Mouse (Mus musculus) brain, embryonic 14.5 days (tissue): ENCODE results near the gene Rbms1. TPM values are rescaled to one million over a fixed set of nuclear protein-coding genes. Genes with fewer than 3 reads are reported as not detected.

Experiments used
- DNase-seq: peaks from one replicate; pipeline ENCODE4 v3.0.0-alpha.2; 2011; ENCODE audit warnings: low read depth
- CTCF ChIP-seq: fragments of 200-500 bp; IDR thresholded peaks from 2 replicates; pipeline ENCODE4 v1.5.1; 2012; ENCODE audit warnings: inconsistent platforms, mild to moderate bottlenecking, moderate library complexity, borderline replicate concordance; ENCODE audit not compliant: insufficient read depth, insufficient read length; ENCODE audit errors: extremely low read depth
- POLR2A ChIP-seq: fragments of 200-500 bp; IDR thresholded peaks from 2 replicates; pipeline ENCODE4 v1.6.1; 2012; ENCODE audit warnings: mild to moderate bottlenecking, inconsistent platforms, borderline replicate concordance; ENCODE audit not compliant: poor library complexity, insufficient read depth, insufficient read length, severe bottlenecking; ENCODE audit errors: extremely low read depth
- polyA plus RNA-seq: library from polyadenylated mRNA; depleted of rRNA; stranded (reverse); fragments of >200 nt; gene quantifications from 2 replicates; pipeline ENCODE4 v1.2.3, GENCODE M21; 2012

Rbms1 gene
- polyA plus RNA-seq, 1 experiment = 45.5 TPM

- TF ChIP-seq CTCF (no peak), POLR2A (no peak)
- DNase-seq = no peak
Measured at GRCm38 (mm10) chr2:60751274-60751673, 211.7 kb downstream of the Rbms1 start.

- no peak for TF ChIP-seq CTCF
- no peak for TF ChIP-seq POLR2A
Measured at GRCm38 (mm10) chr2:60750591-60750990, 212.4 kb downstream of the Rbms1 start.

GRCm38 (mm10) chr2:60748585-60748984 lies 214.4 kb downstream of the Rbms1 start:
- no peak for TF ChIP-seq CTCF
- no peak for TF ChIP-seq POLR2A
- DNase-seq = no peak

More at GRCm38 (mm10) chr2:60750591-60750990, 212.4 kb downstream of the Rbms1 start:
- no peak for DNase-seq

DNA sequence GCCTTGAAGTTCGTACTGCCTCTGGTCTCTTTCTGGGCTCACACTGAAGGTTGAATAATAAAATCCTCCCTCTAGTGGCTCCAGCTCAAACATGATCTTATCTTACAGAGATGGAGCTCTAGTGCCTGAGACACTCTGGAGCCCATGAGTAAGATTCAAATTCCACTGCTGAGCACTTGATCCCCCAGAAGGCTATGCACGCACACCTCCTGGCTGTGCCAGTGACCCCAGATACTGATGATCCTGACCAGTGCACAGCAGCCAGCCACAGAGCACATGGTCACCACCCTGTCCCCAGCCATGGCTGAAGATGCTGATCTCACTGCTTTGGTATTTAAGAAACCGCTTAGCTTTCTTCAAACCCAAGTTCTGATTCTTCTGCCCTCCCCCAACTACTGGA lies 215.4 kb downstream of the Rbms1 start:
- TF ChIP-seq CTCF (no peak), POLR2A (no peak)
- DNase-seq = no peak

DNA sequence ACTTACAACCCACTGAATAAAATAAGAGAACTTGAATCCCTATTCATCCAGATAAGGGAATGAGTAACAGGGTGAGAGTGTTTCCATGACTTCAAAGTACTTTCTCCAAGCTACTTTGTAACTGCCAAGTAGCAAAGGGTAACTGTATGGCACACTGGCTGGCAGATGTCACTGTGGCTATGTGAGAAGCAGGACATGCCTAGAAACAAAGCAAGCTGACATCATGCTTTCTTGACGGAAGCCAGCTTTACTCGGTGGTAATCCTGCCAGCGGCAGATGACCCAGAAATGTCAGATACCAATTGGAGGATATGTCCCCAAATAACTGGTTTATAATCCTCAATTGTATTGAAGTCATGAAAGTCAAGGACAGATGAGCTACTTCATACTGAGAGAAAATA lies 218.3 kb downstream of the Rbms1 start:
- DNase-seq = peak; percentile 26
- no peak for TF ChIP-seq POLR2A
- no peak for TF ChIP-seq CTCF

- DNase-seq = no peak
- TF ChIP-seq POLR2A (no peak), CTCF (no peak)
Measured at GRCm38 (mm10) chr2:60739389-60740137, 223.4 kb downstream of the Rbms1 start.

DNA sequence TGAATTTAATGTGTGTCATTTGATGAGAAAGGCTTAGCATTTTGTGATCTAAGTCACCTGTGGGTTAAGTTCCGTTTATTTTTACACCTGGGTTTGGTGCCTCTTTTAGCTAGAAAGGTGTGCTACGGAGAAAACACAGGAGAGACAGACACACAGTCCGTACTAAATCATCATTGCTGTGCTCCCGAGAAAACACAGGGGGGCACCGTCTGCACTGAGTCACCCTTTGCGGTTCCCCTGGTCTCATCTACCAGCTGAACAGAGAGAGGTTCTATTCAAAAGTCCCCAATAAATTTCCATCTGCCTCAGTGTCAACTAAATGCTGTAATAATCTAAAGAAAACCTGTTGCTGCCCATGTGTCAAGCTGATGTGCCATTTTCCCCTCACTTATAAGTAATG lies 232.1 kb downstream of the Rbms1 start:
- DNase-seq = no peak
- TF ChIP-seq CTCF (peak; percentile 34; the same call in 1 of the 2 replicates), POLR2A (no peak)

GRCm38 (mm10) chr2:60730024-60730423 lies 233.0 kb downstream of the Rbms1 start:
- no peak for TF ChIP-seq CTCF
- no peak for TF ChIP-seq POLR2A

DNA sequence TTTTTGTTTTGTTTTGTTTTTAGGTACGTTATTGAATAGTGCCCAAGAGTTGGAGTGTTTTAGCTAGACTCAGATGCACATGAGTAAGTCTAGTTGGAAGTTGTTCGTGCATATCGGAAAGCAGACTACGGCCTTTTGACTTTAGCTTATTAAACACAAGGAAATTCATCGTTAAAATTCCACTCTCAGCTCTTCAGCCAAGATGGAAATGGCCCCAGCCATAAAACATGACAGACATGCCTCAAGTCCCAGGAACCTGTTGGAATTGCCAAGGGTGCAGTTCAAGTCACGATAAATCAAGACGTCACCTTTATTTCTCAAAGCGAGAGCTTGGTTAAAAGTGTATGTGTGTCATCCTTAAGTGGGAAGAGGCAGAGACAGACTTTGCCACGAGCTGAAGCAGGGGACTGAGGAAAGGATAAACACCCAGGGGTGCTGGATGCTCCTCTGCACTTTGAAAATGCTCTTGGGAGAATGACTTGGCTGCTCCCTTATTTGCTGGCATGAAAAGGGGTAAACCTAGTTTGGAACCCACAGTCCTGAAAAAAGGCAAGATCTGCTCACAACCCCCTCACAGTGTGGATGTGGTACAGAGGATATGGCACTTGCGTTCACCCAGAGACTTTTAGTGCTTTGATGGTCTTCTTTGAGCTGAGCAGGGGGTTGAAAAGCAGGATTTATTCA lies 233.9 kb downstream of the Rbms1 start:
- TF ChIP-seq CTCF (no peak), POLR2A (no peak)
- DNase-seq = no peak

More at GRCm38 (mm10) chr2:60730024-60730423, 233.0 kb downstream of the Rbms1 start:
- peak; percentile 42 for DNase-seq

- DNase-seq = no peak
- TF ChIP-seq CTCF (no peak), POLR2A (no peak)
Measured at GRCm38 (mm10) chr2:60724660-60725059, 238.3 kb downstream of the Rbms1 start.

- TF ChIP-seq POLR2A (no peak), CTCF (no peak)
- no peak for DNase-seq
Measured at GRCm38 (mm10) chr2:60722967-60723366, 240.0 kb downstream of the Rbms1 start.
